Mouse (Mus musculus) cerebellum, adult 9-10 months (tissue): Measurements from ENCODE around the gene Col4a2.

Source experiments
- DNase-seq: peaks from one replicate; pipeline ENCODE4 v3.0.0; 2022

Gene Col4a2

DNA sequence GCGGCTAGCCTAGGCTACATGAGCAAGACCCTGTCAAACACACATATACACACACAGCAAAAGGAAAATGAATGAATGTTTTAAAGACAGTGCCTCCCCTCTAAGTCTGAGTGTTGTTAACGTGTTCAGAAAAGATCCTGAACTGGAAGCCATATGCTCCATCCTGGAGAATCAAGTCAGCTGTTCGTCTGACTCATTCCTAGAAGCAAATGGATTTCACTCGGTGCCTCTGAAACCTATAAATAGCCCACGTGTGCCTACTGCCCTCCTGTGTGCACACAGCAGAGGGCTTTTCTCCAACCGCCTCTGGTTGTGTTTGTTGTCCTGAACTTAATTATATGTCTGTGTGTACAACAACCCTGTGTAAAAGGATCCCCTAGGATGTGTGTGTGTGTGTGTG, 109.4 kb downstream of the Col4a2 start:
- no peak for DNase-seq

DNA sequence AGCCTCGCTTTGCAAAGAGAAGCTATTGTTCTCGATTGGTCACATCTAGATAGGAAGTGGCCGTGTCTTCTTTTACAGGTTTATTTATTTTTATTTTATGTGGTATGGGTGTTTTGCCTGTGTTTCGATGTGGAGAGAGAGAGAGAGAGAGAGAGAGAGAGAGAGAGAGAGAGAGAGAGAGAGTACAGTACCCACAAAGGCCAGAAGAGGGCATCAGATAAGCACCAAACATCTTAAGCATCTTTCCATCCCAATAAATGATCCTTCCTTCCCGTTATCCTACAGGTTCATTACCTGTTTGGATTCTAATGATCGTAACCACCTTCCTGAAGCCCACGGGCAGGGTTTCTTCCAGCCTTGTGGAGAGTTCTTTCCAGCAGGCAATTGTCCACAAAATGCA, 110.5 kb downstream of the Col4a2 start:
- DNase-seq = no peak

DNA sequence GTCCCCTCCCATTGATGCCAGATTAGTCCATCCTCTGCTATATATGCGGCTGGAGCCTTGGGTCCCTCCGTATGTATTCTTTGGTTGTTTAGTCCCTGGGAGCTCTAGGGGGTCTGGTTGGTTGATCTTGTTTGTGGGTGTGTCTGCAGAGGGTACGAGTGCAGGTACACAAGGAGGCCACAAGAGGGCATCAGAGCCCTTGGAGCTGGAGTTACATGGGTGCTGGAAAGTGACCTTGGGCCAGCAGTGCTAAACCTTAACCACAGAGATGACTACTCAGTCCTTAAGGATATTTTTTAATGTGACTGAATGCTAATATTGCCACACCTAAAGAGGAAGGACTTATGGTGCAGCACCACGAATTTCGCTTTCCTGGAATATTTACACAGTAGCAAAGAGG, 118.1 kb downstream of the Col4a2 start:
- DNase-seq = no peak

DNA sequence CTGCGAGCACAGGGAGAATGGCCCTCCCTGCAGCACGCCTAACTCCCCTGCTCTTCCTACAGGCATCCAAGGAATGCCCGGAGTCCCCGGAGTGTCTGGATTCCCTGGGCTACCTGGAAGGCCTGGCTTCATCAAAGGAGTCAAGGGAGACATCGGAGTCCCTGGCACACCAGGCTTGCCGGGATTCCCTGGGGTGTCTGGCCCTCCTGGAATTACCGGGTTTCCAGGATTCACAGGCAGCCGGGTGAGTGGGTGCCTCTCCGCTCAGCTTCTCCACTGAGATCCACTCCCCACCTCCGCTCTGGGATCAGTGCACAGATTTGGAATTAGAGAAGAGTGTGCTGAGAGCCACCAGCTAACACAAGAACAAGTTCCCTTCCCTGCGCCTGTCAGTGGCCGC, 125.3 kb downstream of the Col4a2 start:
- no peak for DNase-seq

DNA sequence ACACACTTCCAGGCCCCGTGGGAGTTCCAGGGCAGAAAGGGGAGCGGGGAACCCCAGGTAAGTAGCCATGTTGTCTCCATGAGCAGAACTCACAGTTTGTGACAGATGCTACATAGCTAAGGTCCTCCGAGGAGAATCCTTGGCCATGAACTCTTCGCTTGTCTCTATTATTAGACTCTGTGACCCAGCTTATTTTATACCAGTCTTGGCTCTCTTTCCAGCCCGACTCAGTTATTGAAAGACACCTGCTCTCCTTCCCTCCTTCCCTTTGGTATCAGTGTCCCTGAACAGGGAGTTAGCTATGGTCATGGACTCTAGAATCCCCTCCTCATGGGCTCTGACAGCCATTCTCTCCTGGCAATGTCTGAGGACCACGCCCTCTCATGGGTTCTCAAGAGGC, 128.7 kb downstream of the Col4a2 start:
- no peak for DNase-seq

DNA sequence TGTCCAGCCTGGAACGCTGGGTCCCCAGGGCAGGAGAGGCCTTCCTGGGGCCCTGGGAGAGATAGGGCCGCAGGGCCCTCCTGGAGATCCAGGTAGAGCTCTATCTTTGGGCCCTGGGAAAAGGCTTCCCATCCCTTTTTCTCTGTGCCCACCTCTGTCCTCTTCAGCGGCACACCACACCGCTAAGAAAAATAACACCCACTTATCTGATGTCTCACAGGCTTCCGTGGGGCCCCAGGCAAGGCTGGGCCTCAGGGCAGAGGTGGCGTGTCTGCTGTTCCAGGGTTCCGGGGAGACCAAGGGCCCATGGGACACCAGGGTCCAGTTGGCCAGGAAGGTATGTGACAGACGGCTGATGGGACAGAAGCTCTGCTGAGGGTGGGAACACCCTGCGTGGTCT, 131.0 kb downstream of the Col4a2 start:
- DNase-seq = no peak

DNA sequence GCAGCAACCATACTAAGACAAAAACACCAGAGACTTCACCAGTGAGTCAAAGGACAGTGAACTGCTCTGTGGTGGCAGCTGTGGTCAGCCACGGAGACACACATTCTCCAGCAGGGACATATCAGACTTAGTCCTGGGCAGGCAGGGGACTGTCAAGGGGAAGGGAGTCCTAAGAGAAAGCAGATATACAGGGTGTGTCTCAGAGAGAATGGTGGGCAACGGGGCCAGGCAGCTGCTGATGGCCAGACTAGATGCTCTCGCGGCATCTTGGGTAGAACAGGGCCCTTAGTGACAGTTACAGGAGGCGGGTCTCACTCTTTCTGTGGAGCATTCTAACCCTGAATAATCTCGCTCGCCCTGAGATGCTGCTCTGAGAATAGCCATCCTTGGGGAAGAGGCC, 131.6 kb downstream of the Col4a2 start:
- DNase-seq = no peak

DNA sequence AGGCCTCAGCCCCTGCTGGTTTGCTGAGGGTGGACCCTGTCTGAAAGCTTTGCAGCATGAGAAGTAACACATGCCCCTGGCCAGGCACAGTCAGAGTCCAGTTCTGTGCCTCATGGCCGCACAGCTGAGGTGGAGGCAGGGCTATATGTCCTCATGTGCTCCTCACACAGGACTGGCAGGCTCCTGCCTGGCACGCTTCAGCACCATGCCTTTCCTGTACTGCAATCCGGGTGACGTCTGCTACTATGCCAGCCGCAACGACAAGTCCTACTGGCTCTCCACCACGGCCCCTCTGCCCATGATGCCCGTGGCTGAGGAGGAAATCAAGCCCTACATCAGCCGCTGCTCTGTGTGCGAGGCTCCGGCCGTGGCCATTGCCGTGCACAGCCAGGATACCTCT, 133.2 kb downstream of the Col4a2 start:
- DNase-seq = no peak

DNA sequence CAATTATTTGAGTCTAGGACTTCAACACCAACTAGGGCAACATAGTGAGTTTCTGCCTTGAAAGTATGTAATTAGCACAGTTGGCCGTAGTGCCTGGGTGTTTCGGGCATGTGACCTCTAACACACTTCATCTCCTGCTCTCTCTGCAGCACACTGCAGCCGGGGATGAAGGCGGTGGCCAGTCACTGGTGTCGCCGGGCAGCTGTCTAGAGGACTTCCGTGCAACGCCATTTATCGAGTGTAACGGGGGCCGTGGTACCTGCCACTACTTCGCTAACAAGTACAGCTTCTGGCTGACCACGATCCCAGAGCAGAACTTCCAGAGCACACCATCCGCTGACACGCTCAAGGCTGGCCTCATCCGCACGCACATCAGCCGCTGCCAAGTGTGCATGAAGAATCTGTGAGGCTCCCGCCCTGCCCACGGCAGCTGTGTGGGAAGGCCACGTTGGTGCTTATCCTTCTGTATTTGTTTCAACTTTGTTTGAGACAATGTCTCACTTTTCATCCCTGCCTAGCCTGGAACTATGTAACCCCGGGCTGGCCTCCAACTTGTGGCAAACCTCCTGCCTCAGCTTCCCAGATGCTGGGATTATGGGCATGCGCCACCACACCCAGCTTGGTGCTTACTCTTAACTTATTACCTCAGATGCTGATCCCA, 135.4 kb downstream of the Col4a2 start:
- no peak for DNase-seq

DNA sequence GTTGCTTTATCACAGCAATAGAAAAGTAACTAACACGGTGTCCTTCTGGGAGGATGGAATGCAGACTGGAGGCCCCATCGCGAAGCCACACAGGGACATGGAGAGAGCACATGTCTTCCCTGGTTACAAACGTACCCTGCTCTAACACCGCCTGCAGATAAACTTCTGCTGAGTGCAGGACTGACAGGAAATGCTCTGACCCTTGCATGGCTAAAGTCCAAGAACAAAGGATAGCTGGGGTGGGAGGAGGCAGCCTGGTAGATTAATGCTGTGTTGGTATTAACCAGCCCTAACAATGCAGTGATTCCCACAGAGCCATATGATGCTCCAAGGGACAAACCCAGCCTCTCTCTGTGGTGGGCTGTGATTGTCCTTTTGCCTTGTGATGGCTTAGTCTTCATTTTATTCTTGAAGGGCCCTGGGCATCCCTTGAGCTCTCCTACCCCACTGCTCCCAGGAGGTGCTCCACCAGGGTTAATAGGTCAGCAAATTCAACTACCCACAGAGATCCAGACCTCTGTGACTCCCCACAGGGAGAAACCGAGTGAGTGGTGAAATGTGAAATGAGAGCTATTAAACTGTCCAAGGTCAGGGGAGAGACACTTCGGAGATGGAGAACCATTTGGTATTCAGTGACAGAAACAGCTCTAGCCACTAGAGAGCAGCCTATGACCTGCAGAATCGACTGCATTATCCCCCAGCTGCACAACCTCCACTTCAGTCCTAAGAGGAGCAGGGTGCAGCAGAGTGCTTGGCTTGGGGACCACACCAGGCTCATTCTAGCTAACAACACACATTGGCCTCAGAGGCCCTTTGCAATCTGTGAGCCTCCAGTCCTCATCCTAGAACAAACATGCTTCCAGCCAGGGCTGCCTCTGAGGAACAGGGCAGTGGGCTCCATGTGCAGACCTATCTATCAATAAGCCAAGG, 137.8 kb downstream of the Col4a2 start:
- no peak for DNase-seq

DNA sequence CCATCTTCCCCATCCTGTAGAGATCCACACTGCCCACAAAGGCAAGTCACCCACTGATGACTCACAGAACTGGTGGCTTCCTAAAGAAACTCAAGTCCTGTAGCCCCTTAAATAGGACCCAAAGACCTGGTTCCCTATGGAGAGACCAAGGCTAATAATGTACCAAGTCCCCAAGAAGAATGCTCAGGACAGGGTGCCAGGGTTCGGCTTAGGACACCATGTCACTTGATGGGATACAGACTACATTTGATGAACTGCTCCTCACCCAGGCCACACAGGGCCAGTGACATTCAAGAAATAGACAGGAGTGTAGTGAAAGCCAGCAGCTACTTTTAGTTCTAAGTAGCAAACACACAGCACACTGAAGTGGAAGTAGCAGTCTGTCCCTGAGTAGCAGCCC, 139.5 kb downstream of the Col4a2 start:
- DNase-seq = no peak

DNA sequence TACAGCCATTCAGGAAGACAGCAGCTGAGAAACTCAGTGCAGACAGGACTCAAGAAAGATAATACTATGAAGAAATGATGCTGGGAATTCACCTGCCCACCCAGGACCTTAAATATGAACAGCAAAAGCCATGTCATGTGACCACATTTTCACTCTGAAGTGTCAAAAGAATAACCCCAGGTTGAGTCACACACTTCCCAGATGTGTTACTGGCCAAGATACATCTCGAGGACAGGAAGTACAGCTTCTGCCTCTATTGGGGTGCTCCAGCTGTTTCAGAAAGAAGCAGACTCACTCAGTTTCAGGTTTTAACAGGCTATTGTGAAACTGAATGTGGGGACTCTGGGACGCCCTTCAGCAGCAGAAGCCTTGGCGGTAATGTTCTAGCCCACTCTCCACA, 140.0 kb downstream of the Col4a2 start:
- no peak for DNase-seq

DNA sequence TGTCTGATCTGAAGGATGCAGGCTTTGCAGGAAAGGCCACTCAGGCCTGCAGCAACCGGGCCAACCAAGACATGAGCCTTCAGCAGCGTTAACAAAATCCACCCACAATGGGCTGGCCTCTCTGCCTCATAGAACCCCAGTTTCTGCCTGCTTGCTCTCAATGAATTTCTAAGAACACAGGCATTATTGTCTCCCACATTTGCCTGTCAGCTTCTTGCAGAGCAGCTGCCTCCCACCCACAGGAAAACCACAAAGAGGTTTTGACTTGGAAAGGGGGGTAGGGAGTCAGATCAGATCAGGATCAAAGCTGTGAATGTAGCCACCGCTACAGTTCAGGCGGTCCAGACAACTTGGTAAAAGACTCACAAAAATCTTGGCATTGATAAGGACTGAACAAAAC, 140.4 kb downstream of the Col4a2 start:
- DNase-seq = no peak

DNA sequence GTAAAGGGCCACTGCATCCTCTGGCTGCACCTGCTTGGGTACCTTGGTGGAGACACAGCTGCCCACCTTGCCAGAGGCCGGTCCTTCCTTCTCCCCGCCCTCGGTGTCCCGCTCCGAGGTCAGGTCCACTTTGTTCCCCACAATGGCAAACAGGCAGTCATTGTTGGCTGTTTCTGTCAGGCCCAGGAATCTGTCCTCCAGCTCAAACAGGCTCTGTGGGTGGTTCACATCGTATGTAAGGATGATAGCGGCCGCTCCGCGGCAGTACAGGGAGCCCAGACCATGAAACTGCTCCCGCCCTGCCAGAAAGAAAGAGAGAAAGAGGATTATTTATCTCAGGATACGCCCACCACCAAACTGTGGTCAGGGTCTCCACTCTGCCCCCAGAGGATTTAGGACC, 141.6 kb downstream of the Col4a2 start:
- DNase-seq = no peak

DNA sequence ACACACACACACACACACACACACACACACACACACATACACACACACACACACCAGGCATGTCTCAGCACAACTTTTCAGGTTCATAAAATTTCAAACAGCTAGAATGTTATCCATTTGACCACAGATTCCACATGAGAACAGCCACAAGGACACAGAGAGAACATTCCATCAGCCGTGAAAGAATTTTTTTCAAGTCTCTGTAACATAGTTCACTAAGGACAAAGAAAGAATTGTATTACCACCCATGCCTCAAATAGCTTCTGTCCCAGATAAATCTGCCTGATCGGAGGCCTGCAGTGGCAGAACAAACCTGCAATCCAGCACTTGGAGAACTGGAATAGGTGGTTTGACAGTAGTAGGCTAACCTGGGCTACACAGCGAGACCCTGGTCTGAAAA, 144.7 kb downstream of the Col4a2 start:
- DNase-seq = no peak

DNA sequence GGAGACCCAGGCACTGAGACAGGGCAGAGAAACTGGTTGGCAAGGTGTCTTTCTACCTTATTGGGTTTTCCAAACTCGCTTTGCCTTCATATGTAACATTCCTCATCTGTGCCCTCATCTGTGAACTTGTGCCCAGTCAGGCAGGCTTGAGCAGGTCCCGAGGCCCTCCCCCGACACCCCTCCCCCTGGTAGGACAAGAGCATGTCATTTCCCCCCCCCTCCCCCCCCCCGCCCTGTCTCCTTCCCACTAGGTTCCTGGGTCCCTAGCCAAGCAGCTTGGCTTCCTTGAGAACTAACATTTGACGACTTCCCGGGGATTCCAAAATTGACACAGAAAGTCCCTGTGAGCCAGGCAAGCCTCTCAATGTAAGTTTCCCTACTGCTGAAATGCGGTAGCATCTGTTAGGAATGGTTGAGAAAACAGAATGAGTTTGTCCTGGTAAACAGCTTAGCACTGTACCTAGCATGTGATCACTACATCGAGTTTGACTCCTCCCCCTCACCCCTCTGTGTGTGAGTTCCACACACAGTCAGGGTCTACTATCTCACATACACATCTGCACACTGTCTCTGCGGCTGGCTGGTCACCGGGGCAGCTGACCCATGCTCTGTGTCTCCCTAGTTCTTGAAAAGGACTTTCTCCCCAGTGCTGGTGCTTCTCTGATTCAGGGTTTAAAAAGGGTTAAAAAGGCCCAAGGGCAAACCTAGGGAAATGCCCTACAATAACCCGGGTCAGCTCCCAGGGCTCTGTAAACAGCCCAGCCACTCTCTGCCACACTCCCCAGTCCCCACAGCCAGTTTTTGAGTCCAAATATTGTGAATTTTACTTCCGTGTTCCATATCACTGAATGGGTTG, 145.6 kb downstream of the Col4a2 start:
- no peak for DNase-seq

DNA sequence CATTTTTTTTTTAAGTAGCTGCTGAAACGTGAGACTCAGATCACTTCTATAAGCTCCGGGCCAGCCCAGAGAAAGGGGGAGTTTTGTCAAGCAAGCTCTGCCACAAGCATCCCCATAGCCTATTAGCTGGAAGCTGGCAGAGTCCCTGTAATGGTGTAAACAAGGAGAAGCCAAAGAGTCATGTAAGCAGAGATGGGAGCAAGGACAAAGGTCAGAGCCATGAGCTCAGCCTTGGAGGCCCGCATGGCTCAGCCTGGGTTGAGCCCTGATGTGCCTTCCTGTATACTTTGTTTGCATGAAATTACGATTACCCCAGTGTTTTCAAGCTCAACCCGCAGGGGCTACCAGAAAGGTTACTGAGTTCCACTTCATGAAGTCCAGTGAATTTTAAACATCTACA, 146.4 kb downstream of the Col4a2 start:
- no peak for DNase-seq

DNA sequence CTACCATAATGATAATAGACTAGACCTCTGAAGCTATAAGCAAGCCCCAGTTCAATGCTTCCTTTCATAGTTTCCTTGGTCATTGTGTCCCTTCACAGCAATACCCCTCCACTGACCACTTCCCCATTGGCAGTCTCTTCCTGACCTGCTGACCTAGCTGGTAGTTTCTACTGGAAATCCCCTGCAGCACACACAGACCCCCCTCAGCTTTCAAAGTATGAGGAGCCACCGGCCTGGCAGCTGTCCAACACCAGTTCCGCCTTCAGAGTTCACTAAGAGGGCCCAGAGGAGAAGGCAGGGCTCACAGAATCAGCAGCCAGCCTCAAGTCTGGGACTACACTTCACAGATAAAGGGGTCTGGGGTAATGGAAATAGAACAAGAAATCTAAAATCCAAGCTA, 148.3 kb downstream of the Col4a2 start:
- DNase-seq = no peak

DNA sequence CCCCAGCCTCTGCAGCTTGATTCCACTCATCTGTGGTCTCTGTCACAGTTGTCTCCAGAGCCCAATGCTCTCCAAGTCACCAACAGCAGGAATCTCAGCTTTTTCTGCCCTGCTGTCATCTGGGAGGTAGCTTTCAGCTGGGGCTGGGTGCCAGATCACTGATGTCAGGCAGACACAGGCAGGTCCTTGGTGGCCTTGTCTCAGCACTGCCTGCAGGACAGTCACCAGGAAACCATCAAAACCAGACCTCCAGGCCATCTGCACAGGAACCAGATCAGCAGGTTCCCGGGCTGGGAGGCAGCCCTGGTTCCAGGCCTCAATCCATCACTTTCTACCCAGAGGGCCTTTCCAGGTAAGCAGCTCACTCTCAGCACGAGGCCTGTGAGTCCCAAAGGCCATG, 149.2 kb downstream of the Col4a2 start:
- DNase-seq = peak; percentile 69

DNA sequence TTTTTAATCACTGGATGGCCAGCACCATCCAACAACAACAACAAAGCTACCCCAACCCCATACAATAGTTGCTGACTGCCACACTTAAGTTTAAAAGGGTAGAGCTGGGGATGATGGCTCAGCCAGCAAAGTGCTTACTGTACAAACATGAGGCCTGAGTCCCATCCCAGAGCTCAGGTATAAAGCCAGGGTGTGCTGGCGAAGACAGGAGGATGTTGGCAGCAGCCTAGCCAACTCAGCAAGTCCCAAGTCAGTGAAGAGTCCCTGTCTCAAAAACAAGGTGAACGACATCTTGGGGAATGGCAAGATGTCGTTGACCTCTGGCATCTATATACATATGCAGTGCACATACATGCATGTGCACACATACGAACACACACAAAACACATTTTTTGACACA, 150.0 kb downstream of the Col4a2 start:
- DNase-seq = no peak

DNA sequence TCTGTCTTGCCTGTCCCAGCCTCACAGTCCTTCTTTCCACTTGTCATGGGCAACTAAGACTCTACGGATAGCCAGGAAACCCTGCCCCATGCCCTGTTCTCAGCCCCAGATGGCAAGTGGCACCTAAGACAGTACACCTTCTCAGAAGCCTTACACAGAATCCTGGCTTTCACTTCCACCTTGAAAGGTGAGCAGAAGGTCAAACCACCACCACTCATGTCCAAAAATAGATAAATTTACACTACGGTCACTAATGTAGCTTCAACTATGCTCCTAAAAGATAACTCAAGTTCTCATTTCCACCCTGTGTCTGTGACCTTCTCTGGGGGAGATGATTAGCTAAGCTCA, 150.9 kb downstream of the Col4a2 start:
- DNase-seq = no peak

DNA sequence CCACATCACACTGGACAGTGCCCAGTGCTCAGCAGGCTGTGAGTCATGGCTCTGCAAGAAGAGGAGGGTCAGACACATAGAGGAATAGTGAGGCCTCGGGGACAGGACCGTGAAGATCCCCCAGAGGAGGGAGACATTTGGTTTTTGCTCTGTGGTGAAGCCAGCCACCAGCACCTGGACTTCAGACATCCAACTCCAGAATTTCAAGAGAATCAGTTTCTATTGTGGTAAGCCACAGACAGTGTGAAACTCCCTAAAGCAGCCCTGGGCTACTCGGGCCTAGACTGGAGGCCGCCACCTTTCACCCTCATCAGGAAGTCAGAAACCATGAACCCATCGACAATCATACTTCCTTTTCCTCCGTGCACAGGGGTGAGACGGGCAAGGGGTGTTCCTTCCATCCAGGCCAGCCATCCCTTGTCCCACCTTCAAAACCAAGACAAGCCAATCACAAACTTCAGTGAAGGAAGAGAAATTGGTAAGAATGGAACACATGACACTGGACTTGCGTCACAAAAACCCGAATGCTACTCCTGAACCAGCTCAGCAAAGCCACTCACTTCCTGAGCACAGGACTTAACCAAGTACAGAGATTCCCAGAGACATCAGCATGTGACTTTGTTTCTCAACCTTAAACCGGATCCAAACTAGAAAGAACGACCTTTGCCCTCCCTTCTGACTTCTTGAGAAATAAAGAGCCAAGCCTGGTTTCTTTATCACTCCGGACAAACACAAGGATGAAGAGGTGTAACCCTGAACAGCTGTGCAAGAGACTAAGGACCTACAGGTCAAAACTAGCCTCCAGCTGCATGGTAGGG, 151.5 kb downstream of the Col4a2 start:
- DNase-seq = no peak

DNA sequence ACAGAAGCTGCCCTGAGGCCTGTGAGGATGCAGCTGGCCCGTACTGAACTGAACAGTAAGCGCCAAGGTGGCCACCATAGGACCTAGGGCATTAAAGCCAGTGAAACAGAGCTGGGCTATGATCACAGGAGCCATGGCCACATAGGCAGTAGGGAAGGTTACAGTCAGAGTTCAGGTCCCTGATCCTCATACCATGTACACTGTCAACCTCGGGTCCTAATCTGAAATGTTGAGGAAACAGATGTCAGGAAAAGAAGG, 152.0 kb downstream of the Col4a2 start:
- no peak for DNase-seq
